Mouse (Mus musculus): ENCODE results near the gene Pbx4.

GRCm38 (mm10) chr8:69789105-69789504 is 43.2 kb upstream of the Pbx4 start:
- TF ChIP-seq CTCF (conservative IDR thresholded peaks at IDR 0.05; ENCODE audit: low read length): no peak
- TF ChIP-seq NANOG (IDR thresholded peaks at IDR 0.05; ENCODE audit: borderline replicate concordance, low read length): no peak

Measured in E14TG2a.4 (cell line).